Mouse (Mus musculus): ENCODE results near the gene Zfp740. TPM values are rescaled to one million over a fixed set of nuclear protein-coding genes. Genes with fewer than 3 reads are reported as not detected.

Zfp740 gene
- total RNA-seq, 2 experiments from 2014 or later, result 27.6 to 30.5 TPM

DNA sequence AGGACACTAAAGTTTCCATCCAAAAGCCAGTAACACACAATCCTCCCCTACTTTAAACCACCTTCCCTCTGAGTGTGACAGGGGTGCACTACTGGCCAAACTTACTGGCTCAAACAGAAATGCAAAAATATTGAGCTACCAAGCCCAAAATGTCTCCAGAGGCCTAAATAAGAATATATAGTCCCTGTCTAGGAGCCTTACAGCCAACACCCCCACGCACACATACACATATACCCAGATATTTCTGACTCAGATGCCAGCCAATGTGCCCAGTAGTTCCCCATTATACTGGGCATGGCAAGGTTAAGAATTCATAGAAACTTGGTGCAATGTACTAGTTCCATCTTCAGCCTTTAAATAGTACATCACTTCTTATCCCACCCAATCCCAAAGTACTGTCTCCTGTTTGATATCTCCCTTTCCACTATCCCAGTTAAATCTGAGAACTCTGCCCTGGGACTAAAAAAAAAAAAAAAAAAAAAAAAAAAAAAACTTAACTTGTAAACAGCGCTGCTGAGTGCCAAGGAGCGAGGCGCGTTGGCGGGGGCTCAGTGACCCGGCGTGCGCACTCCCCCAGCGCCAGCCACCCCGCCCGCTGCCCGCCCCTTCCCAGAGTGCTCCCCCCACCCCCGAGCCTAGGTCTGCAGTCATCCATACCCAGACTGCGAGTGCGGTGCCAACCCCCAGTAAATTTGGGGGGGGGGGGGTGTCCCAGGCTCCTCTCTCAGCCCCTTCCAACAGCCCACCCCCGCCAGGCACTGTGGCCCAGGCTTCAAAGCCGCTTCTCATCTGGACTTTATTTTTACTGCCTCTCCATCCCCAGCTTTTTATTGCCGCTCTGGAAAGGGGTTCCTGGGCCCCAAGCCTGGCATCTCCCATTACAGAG, 41.5 kb downstream of the Zfp740 start:
- DNase-seq, result peak; percentile 69
- intact Hi-C loops (cut with DNase I; ENCODE audit: low total_unique reads), result loop anchor here (5.0 kb wide), 1 partner anchor 73 kb away; no protein-coding TSS in a partner anchor

DNA sequence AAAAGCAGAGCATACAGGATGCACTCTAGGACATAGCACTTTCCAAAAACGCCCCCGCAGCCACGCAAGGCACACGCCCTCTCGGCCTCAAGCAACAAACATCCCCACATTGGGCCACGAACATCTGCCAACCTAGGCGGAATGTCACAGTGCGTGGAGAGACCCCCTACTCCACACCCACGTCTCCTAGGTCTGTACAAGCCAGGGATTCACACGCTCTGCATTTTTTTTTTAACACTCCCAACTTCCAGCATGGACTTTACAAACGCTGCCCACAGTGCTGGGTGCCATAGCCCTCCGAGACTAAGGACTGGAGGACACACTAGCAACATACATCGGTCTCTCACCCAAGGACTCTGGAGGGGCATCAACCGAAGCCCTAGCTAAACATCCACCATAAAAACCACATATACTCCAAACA, 42.4 kb downstream of the Zfp740 start:
- intact Hi-C loops (cut with DNase I; ENCODE audit: low total_unique reads), result no loop called here

DNA sequence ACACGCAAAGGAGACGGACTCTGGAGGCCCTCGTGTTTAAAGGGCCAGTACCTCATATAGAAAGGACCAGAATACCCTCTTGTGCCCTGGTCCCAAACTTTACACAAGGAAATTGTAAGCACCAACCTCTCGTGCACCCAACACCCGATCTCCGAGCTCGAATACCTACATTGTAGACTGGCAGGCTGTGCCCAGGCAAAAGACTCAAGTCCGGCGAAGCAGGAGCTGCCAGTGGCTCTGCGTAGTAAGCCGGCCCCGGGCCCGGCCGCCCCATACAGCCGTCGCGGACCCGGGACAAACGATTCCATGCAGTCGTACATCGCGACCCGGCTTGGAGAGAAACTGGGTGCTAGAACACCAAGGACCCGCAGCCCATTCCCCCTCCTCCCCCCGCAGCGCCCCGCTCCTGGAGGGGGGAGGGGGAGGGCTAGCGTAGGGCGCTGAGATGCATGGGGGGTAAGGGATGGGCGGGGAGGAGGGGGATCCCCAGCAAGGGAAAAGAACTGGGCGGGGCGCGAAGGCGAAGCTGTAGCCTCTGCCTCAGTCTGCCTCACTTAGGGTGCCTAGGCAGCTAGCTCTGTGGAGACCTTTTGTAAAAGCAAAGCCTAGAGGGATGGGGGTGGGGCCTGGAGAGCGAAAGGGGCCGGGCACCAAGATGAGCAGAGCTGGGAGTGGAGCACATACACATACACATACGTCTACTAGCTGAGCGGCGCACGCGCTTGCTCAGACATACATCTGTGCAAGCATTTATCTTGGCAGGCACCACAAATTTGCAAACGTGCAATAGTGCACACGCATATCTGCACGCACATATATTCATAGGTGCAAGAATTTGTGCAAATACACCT, 43.1 kb downstream of the Zfp740 start:
- DNase-seq, result peak; percentile 76
- intact Hi-C loops (cut with DNase I; ENCODE audit: low total_unique reads), result no loop called here

More for the DNA sequence above, 42.4 kb downstream of the Zfp740 start:
- peak; percentile 35 for DNase-seq

DNA sequence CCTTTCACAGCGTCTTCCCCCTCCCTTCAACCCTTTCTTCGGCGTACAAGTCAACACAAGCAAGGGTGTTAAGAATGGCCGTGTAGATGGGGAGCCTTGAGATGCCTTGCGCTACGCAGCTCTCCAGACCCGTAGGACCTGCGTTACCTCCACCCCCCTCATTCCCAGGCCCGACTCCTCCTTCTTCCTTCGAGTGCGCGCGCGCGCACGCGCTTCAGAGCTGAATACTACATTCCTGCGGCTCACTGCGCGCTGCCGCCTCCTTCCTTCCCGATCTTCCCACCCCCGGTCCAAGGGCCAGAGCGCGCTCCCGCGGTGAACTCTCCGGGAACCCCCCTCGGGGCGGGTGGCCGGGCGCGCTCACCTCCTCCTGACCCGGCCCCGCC, 43.8 kb downstream of the Zfp740 start:
- DNase-seq, result peak; percentile 98
- intact Hi-C loops (cut with DNase I; ENCODE audit: low total_unique reads), result no loop called here

DNA sequence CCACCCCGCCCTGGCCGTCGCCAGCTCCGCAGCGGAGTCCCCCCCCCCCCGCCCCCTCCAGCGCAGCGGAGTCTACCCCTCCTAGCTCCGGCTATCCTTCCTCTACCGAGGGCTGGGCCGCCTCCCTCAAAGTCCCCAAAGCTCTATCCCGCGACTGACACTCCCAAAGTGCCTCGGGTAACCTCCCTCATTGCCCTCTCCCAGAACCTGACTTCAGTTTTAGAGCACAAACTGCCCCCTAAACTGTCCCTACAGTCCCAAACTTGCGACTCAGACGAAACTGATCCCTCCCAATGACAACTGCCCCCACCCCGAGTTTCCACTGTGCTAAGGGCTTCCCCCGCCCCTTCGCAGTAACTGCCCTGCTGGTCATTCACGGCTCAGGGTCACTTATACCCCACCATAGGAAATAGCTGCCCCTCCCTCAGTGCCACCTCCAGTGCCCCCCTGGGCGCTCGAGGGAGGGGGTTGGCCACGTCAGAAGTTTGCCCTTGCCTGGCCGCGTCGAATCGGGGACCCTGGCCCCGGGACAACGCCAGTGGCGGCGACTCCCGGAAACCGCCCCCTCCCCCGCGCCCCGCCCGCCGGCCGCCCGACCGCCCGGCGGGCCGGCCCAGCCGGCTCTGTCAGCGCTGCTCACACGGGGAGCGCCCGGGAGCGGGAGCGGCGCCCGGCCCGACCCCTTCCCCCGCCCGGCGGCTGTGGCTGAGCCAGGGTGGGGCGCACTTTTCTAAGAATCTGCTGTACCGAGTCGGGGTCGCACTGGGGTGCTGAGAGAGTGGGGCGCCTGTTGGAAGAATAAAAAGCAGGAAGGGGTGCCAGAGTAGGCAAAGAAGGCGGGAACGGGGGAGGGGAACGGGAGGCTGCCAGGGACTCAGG, 44.4 kb downstream of the Zfp740 start:
- DNase-seq, result peak; percentile 79
- intact Hi-C loops (cut with DNase I; ENCODE audit: low total_unique reads), result no loop called here

DNA sequence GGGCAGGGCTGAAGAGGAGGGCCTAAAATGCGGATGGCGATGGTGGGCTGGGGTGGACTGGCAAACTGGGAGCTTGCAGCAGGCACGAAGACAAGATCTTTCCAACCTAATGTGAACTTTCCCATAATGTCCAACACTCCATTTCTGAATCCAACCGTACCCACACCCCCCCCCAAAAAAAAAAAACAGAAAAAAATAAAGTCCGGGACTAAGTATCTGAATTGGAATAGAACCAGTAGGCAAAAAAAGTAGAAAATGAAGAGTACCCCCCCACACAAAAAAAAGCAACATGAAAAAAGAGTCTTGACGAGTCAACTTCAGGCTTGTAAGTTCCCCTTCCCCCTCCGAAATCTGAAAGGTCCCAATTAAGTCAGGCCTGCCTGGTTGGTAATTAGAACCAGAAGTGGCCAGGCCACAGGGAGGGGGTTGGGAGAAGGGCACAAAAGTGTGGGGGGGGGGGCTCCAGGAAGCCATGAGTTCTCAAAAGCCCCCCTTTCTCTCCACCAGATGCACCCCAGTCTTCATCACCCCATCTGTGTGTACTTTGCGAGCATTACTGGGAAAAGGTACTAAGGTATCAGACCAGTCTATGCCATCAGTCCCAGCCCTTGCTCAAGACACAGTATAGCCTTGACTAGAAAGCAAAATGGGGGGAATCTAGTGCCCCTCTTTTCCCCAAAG, 45.2 kb downstream of the Zfp740 start:
- intact Hi-C loops (cut with DNase I; ENCODE audit: low total_unique reads), result no loop called here
- no peak for DNase-seq

DNA sequence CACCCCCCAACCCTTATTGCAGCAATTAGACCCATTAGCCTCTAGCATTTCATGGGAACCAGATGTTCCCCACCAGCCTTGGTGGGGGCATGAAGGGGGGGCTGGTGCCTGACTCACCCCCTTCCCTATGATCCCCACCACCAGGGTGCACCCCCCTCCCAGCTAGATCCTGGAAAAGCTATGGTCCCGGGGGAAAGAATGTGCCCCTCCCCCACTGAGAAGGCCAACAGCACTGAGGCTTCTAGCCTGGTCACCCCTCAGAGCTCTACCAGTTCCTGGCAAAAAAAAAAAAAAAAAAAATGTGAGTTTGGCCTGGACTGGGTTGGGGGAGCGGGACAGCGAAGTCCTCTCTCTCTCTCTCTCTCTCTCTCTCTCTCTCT, 45.8 kb downstream of the Zfp740 start:
- DNase-seq, result no peak
- intact Hi-C loops (cut with DNase I; ENCODE audit: low total_unique reads), result no loop called here

DNA sequence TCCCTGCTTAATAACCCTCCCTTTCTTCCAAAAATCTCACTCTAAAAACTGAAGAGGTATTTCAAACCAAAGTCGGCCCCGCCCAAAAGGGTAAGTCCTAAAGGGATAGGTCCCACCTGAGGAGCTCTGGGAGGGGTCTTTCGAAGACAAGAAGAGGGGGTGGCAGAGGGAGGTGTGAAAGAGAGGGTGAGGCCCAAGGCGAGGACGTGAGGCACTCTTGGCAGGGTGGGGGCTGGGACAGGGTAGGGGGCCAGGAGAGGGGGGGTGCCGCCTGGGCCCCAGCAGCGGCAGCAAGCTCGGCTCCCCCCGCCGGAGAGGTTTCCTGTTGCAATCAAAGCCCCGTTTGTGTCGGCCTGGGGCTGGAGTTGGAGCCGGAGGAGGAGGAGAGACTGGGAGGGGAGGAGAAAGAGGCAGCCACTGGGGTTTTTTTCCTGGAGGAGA, 46.2 kb downstream of the Zfp740 start:
- intact Hi-C loops (cut with DNase I; ENCODE audit: low total_unique reads), result no loop called here
- peak; percentile 54 for DNase-seq

DNA sequence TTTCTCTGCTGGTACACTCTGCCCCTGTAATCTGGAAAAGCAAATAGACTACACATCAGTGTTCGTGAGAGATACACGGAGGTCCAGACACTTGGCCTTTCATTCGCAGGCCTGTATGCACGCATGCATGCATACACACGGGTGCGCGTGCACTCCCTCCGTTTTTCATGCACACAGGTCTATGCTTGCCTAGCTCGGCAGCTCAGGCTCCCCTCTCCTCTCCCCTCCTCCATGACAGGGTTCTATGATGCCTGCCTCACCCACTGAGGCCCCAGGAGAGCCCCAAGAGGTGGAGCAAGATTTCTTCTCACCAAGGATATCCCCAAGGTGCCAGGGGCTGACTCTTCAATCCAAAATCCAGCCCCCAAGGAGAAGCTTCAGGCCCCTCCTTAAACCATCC, 46.9 kb downstream of the Zfp740 start:
- intact Hi-C loops (cut with DNase I; ENCODE audit: low total_unique reads), result no loop called here

DNA sequence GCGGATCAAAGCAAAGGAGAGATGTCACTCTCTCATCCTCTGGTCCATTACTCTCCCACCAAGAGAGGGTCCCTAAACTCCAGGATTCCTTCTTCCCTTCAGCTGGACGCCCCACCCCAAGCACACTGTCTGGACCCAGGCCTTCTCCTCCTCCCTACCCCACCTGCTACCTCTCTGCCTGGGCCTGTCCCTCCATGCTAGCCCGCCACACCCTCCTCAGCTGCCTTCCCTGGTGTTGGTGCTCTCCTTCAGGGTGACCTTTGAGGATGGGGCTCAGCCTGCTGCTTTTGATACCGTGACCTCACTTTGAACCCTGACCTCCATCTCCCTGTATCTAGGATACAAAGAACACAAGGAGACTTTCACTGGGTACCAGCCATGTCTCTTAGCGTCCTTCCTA, 47.5 kb downstream of the Zfp740 start:
- intact Hi-C loops (cut with DNase I; ENCODE audit: low total_unique reads), result no loop called here
- no peak for DNase-seq

More for the DNA sequence above, 46.9 kb downstream of the Zfp740 start:
- DNase-seq, result no peak

DNA sequence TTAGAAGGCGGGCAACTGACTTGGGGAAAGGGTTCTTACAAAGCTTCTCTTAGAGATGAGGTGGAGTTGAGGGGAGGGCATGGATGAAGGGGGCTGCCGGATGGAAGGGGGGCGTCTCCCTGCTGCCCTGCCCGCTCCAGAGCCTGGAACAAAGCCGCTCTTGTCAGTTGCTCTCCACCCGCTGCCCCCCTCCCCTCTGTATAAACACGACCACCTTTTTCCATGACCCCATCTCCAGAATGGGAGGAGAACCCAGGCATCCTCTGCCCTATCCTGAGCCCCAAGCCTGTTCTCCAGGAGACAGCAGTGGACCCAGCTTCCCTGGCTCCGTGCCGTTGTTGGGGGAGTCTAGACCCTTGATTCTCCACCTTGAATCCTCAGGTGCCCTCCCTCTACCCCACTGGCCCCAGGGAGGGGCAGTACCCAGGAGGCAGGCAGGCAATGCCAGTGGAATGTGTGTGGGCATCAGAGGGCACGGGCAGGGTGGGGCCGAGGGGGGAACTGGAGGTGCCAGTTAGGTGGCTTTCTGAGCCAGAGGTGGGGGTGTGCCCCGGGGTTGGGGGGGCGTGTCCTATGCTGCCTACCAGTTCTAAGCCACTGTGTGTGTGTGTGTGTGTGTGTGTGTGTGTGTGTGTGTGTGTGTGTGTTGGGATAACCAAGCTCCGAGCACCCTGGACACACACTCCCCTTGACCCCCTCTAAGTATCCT, 52.7 kb downstream of the Zfp740 start:
- DNase-seq, result no peak
- intact Hi-C loops (cut with DNase I; ENCODE audit: low total_unique reads), result no loop called here

DNA sequence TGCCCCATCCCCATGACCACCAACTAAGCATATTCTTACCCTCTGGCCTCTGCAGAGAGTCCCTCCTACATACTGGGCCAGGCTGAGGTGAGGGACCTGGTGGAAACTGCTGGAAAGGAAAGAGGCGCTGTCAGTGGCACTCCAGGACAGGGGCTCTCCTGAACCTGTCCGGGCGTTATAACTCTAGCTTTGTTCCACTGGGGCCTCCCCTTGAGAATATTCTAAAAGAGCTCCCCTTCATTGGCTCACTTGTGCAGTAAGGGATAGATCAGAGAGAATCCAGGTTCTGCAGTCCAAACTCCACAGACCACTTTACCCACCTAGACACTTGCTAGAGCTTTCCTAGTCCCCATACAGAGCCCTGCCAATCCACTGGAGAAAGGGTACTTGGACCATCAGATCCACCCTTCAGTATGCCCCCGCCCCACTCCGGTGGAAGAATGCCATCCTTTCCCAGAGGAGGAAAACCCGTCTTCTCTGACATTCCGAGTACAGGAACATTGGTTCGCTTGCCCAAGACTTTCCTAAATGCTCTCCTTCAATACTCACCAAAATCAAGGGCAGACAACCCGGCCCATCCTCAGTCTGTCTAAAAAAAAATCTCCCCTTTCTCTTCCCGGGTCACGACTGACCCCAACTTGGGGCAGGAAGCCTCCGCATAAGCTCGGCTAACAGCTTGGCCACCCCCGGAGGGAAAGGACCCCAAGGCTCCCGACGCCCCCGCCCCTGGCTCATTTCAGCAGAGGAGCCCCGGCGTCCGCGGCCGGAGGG, 53.6 kb downstream of the Zfp740 start:
- intact Hi-C loops (cut with DNase I; ENCODE audit: low total_unique reads), result no loop called here
- no peak for DNase-seq

DNA sequence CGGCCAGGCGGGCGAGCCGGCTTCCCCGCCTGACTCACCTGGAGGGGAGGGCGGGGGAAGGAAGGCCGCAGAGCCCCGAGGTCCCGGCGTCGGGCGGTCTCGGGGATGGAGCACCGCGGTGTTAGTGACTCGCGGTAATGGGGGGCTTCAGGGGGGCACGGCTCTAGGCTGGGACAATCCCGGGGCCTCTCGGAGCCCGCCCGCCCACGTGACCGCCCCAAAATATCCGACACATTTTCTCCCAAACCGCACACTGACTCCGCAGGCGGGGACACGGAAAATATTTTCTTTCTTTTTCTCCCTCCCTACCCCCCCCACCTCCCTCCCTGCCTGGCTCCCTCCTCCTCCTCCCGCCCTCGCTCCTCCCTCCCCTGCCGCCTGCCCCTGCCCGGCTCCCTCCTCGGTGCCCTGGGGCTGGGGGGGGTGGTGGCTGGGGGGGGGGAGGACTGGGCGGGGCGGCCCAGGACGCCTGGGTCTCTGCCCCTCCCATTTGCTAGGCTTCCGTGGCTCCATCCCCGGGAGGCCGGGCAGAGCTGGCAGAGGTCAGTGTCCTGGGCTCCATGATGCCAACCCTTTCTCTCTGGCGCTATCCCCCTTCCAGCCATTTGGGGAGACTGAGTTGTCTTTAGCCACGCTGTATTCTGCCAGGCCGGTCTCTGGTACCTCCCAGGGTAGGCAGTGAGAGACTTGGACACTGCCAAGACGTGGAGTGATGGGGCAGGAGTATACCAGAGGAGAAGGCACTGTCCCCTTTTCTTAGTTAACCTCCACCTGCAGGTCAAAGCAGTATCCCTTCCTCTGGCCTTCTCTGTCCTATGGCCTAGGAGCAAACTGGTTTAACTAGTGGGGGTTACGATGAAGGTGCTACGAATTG, 54.4 kb downstream of the Zfp740 start, which contains the start of gene Rarg:
Gene Rarg (minus strand): TSS at position 316 of the 874 bp plus-strand sequence.
- intact Hi-C loops (cut with DNase I; ENCODE audit: low total_unique reads), result no loop called here
- DNase-seq, result peak; percentile 52

DNA sequence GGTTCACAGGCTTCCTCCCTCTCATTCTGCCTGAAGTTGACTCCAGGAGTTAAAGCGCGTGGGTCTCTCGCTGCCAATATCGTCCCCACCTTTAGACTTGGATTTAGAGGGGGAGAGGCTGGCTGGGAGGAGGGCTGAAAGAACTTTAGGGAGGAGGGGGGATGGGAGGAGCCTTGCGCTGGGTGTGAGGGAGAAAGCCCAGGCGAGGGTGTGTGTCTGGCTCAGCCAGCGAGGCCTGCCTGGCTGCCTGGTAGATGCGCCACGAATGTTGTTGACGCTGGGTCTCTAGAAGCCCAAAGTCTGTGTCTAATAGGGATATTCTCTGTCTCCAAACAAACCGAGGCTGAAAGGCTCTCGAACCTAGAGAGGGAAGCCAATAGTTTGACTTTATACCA, 55.0 kb downstream of the Zfp740 start:
- intact Hi-C loops (cut with DNase I; ENCODE audit: low total_unique reads), result no loop called here
- DNase-seq, result peak; percentile 63

DNA sequence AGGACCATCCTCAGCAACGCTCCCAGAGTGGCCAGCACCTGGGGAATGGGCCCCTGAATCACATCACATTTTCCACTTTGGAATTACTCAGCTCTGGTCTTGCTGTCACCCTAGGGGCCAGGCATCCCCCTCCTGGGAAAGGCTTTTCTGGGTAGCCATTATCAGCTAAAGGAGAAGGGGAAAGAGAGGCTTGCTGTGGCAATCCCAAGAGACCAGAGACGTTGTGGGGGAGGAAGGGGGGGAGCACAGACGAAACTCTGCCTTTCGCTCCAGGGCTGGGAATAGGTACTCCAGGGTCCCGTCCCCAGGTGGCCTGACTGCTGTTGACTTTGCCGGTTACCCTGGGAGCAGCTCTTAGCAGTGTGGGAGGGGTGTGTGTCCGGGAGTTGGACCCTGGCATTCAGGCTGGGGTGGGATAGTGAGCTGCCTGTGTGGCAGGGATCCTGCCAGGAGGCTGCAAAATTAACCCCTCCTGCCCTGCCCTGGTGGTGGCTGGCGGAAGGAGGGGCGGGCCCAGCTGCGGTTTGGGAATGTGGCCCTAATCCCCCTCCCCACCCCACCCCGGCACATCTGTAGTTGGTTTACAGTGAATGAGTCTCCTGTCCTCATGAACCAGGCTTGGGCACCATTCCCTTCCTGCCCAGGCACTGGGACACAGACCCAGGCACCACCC, 55.7 kb downstream of the Zfp740 start:
- DNase-seq, result no peak
- intact Hi-C loops (cut with DNase I; ENCODE audit: low total_unique reads), result no loop called here

DNA sequence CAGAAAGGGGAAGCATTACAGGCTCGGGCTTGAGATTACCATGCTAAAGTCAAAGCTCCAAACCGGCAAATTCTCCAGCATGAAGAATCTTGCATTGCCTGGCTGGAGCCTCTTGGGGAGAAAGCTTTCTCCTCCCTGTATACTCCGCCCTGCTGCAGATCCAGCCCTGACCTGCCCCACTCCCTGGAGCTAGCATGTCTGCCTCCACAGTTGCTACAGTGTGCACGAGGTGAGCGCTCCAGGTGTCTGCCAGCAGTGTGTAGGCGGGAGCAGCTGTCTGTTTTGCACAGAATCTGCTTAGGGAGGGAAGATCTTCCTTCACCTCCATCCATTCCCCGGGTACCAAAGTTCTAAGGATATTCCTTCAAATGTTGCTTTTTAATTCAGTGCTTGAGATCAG, 59.5 kb downstream of the Zfp740 start:
- intact Hi-C loops (cut with DNase I; ENCODE audit: low total_unique reads), result no loop called here
- no peak for DNase-seq
